Mouse (Mus musculus) kidney, postnatal 25 days (tissue): ENCODE data around the gene Npas4.
"Not testable (repeated sequence)": the region's sequence is repeated elsewhere in the genome, so short reads cannot be mapped to it uniquely, and the experiment has no call there.

Experiments
- DNase-seq, 2 experiments: peaks; one replicate each; pipeline ENCODE4 v3.0.0; 2021; ENCODE audit warnings: mixed read lengths in 2 of 2

Gene Npas4

GRCm38 (mm10) chr19:4990256-4990625, at the start of gene Npas4:
Npas4 (minus strand) TSS chr19:4990316.
- no peak for DNase-seq

- peak; percentile 35 to 58 for DNase-seq
These were observed 49.4 kb upstream of the Npas4 start for GRCm38 (mm10) chr19:5039301-5040114.

- DNase-seq: peak; percentile 91 to 95
These were observed 48.6 kb upstream of the Npas4 start, which contains the start of the genes B4gat1 and AC124502.3 for GRCm38 (mm10) chr19:5038709-5039156. B4gat1 (plus strand) TSS chr19:5038826. AC124502.3 (plus strand) TSS chr19:5038891.

- DNase-seq: peak; percentile 84 to 86
These were observed 47.8 kb upstream of the Npas4 start for GRCm38 (mm10) chr19:5037678-5038571.

GRCm38 (mm10) chr19:5036577-5036976, 46.5 kb upstream of the Npas4 start:
- DNase-seq: no peak

- no peak for DNase-seq
These were observed 42.6 kb upstream of the Npas4 start for GRCm38 (mm10) chr19:5032686-5033085.

GRCm38 (mm10) chr19:5026111-5026510, 36.0 kb upstream of the Npas4 start:
- DNase-seq: no peak

GRCm38 (mm10) chr19:5023621-5024479, 33.7 kb upstream of the Npas4 start, which contains the start of gene Slc29a2:
Slc29a2 (plus strand) TSS chr19:5023860.
- DNase-seq: peak; percentile 95 to 96

GRCm38 (mm10) chr19:5021416-5021815, 31.3 kb upstream of the Npas4 start:
- DNase-seq: peak in 1 of 2 experiments; percentile 14

- DNase-seq: no peak
These were observed 28.1 kb upstream of the Npas4 start for GRCm38 (mm10) chr19:5018191-5018590.

- DNase-seq: no peak
These were observed 27.5 kb upstream of the Npas4 start for GRCm38 (mm10) chr19:5017611-5018010.

GRCm38 (mm10) chr19:5016782-5017181, 26.7 kb upstream of the Npas4 start:
- DNase-seq: peak; percentile 79 to 80

- peak; percentile 75 to 78 for DNase-seq
These were observed 26.2 kb upstream of the Npas4 start for GRCm38 (mm10) chr19:5016221-5016742.

GRCm38 (mm10) chr19:5014961-5015398, 24.9 kb upstream of the Npas4 start:
- peak in 1 of 2 experiments; percentile 64 for DNase-seq

GRCm38 (mm10) chr19:5013138-5013537, 23.0 kb upstream of the Npas4 start:
- DNase-seq: no peak

- no peak for DNase-seq
These were observed 14.8 kb upstream of the Npas4 start for GRCm38 (mm10) chr19:5004925-5005324.

- DNase-seq: not testable (repeated sequence)
These were observed 13.5 kb upstream of the Npas4 start for GRCm38 (mm10) chr19:5003644-5004043.

- DNase-seq: peak; percentile 69 to 72
These were observed 11.7 kb upstream of the Npas4 start for GRCm38 (mm10) chr19:5001666-5002406.

GRCm38 (mm10) chr19:4999445-5000140, 9.5 kb upstream of the Npas4 start:
- DNase-seq: no peak

- DNase-seq: no peak
These were observed 3.9 kb upstream of the Npas4 start for GRCm38 (mm10) chr19:4994043-4994442.

GRCm38 (mm10) chr19:4992904-4993303, 2.8 kb upstream of the Npas4 start:
- no peak for DNase-seq
